Mouse (Mus musculus) erythroblast, embryonic 14.5 days (primary cell): ENCODE measurements around the gene Glud1.

Experiments
- GATA1 ChIP-seq: IDR thresholded peaks from 2 replicates; pipeline ENCODE4 v1.6.1; 2012; ENCODE audit warnings: low read length, inconsistent platforms, mixed read lengths
- TAL1 ChIP-seq: IDR thresholded peaks from 3 replicates; pipeline ENCODE4 v1.6.1; 2012; ENCODE audit warnings: low read length, inconsistent platforms, mixed read lengths

GRCm38 (mm10) chr14:34341993-34342392 is 31.5 kb downstream of the Glud1 start:
- no peak for TF ChIP-seq TAL1
- no peak for TF ChIP-seq GATA1
